ENCODE assay signal across 8 mouse cellular contexts in genomic region chr6:146978691-146979114, GRCm38 (mm10). TPM values are rescaled to one million over a fixed set of nuclear protein-coding genes. Genes with fewer than 3 reads are reported as not detected.
DNase-seq lines count a peak whose midpoint lies in the region; ATAC-seq and TF ChIP-seq lines count a peak whose summit lies in the region.
"Had no signal": no experiment of that assay in that cellular context is flagged by ENCODE, and none has a peak within 500 bp of the region (broad histone marks: within the 10 kb centered on the region; RNA-seq: fewer than 3 reads in every experiment).

No protein-coding gene starts in this region.

- H3K4me2 ChIP-seq in liver, embryonic 14.5 days (ENCODE audit: low read depth): no peak overlapping the region
- H3K4me2 ChIP-seq in liver, embryonic 12.5 days: no peak overlapping the region
- H3K4me2 ChIP-seq in intestine, postnatal 0 days (replicated peaks; ENCODE audit: low read depth): no peak overlapping the region
- no peak overlapping the region for H3K4me2 ChIP-seq in midbrain, embryonic 11.5 days

- H3K27ac ChIP-seq in liver, embryonic 14.5 days: no peak overlapping the region
- H3K27ac ChIP-seq in liver, embryonic 12.5 days: no peak overlapping the region
- H3K27ac ChIP-seq in cortical plate, adult 2 months (ENCODE audit: insufficient read depth, low read length): no peak overlapping the region
- H3K27ac ChIP-seq in intestine, postnatal 0 days (ENCODE audit: low read depth, low read length): no peak overlapping the region; the same call in 1 of the 2 replicates
- H3K27ac ChIP-seq in midbrain, embryonic 11.5 days (ENCODE audit: low read depth, low read length): no peak overlapping the region

- H3K4me3 ChIP-seq in liver, embryonic 14.5 days (ENCODE audit: insufficient read depth in 1 of 2, low read depth in 2 of 2, low read length in 2 of 2): no peak overlapping the region
- H3K4me3 ChIP-seq in liver, embryonic 12.5 days: no peak overlapping the region
- H3K4me3 ChIP-seq in cortical plate, adult 2 months (ENCODE audit: insufficient read depth, low read length): no peak overlapping the region
- H3K4me3 ChIP-seq in intestine, postnatal 0 days (ENCODE audit: low read depth, low read length): no peak overlapping the region
- H3K4me3 ChIP-seq in midbrain, embryonic 11.5 days (ENCODE audit: low read depth, low read length): no peak overlapping the region

- no peak for DNase-seq in liver, embryonic 14.5 days (ENCODE audit: low read depth in 3 of 3, low spot score in 3 of 3)
- DNase-seq in lung, postnatal 4 days: peak; percentile 37 to 44
- DNase-seq in gastrocnemius, adult 8-10 months (ENCODE audit: low spot score in 2 of 2): no peak
- no peak for DNase-seq in midbrain, embryonic 11.5 days (ENCODE audit: low spot score, missing footprints)

- no peaks in the 10 kb centered on the region for H3K36me3 ChIP-seq in liver, embryonic 14.5 days (replicated peaks; ENCODE audit: control insufficient read depth, insufficient read depth, low read depth)
- H3K36me3 ChIP-seq in liver, embryonic 12.5 days: no peaks in the 10 kb centered on the region
- peaks cover 37% of the 10 kb centered on the region; the same call in 1 of the 2 replicates for H3K36me3 ChIP-seq in intestine, postnatal 0 days (ENCODE audit: control insufficient read depth, insufficient read depth)
- H3K36me3 ChIP-seq in midbrain, embryonic 11.5 days (ENCODE audit: control insufficient read depth, insufficient read depth, low read length): no peaks in the 10 kb centered on the region; the same call in 1 of the 2 replicates

- TF ChIP-seq CTCF in liver, embryonic 14.5 days (IDR thresholded peaks at IDR 0.05; ENCODE audit: low read depth): peak; percentile 38; the same call in 1 of the 2 replicates
- peak; percentile 69 for TF ChIP-seq CTCF in cortical plate, adult 2 months (IDR thresholded peaks at IDR 0.05; ENCODE audit: extremely low read depth, insufficient read depth, low read length)
- peak; percentile 71 for TF ChIP-seq CTCF in intestine, postnatal 0 days (IDR thresholded peaks at IDR 0.05; ENCODE audit: low read depth)

- WGBS in liver, embryonic 14.5 days (ENCODE audit: insufficient replicate concordance): 39% methylated on average over 5 of the region's 5 CpGs
- WGBS in liver, embryonic 12.5 days (ENCODE audit: insufficient replicate concordance): 49% methylated on average over 5 of the region's 5 CpGs
- WGBS in intestine, postnatal 0 days: 17% methylated on average over 5 of the region's 5 CpGs
- WGBS in midbrain, embryonic 11.5 days: 73% methylated on average over 5 of the region's 5 CpGs

- no peak for TF ChIP-seq EP300 in liver, embryonic 14.5 days (IDR thresholded peaks at IDR 0.05; ENCODE audit: low read depth)

- no peaks in the 10 kb centered on the region for H3K9me3 ChIP-seq in liver, embryonic 14.5 days (ENCODE audit: control insufficient read depth, low read length)
- H3K9me3 ChIP-seq in liver, embryonic 12.5 days (replicated peaks): no peaks in the 10 kb centered on the region
- H3K9me3 ChIP-seq in intestine, postnatal 0 days (ENCODE audit: control insufficient read depth): no peaks in the 10 kb centered on the region
- H3K9me3 ChIP-seq in midbrain, embryonic 11.5 days (ENCODE audit: control insufficient read depth, low read length): no peaks in the 10 kb centered on the region

- no peak for ATAC-seq in liver, embryonic 14.5 days (ENCODE audit: insufficient read depth)
- ATAC-seq in liver, embryonic 12.5 days: no peak
- peak; percentile 69; the same call in 1 of the 2 replicates for ATAC-seq in intestine, postnatal 0 days
- no peak for ATAC-seq in midbrain, embryonic 11.5 days (ENCODE audit: low FRiP score)

- H3K9ac ChIP-seq in liver, embryonic 14.5 days (replicated peaks): no peak overlapping the region
- H3K9ac ChIP-seq in liver, embryonic 12.5 days: no peak overlapping the region
- H3K9ac ChIP-seq in intestine, postnatal 0 days (ENCODE audit: low read depth, low read length): no peak overlapping the region
- H3K9ac ChIP-seq in midbrain, embryonic 11.5 days (ENCODE audit: low read length): no peak overlapping the region

- no peaks in the 10 kb centered on the region for H3K27me3 ChIP-seq in liver, embryonic 14.5 days (ENCODE audit: control insufficient read depth, insufficient read depth, low read length)
- H3K27me3 ChIP-seq in liver, embryonic 12.5 days (replicated peaks): no peaks in the 10 kb centered on the region
- H3K27me3 ChIP-seq in intestine, postnatal 0 days (replicated peaks; ENCODE audit: control insufficient read depth, insufficient read depth, low read length): no peaks in the 10 kb centered on the region
- no peaks in the 10 kb centered on the region for H3K27me3 ChIP-seq in midbrain, embryonic 11.5 days (ENCODE audit: control insufficient read depth, insufficient read depth, low read length)

- TF ChIP-seq POLR2A in cortical plate, adult 2 months (IDR thresholded peaks at IDR 0.05; ENCODE audit: extremely low read depth, insufficient read depth, low read length): no peak

- 0 out of 4 replicates have a peak, but pooled peaks cover 0 to under 1% of the 10 kb centered on the region in 2 experiments for H3K4me1 ChIP-seq in liver, embryonic 14.5 days (replicated peaks; ENCODE audit: control insufficient read depth in 2 of 2, insufficient read depth in 2 of 2, low read length in 1 of 2)
- H3K4me1 ChIP-seq in liver, embryonic 12.5 days: no peaks in the 10 kb centered on the region
- peaks cover 2% of the 10 kb centered on the region; the same call in 1 of the 2 replicates for H3K4me1 ChIP-seq in cortical plate, adult 2 months (ENCODE audit: control insufficient read depth, insufficient read depth, low read length)
- no peaks in the 10 kb centered on the region; the same call in 1 of the 2 replicates for H3K4me1 ChIP-seq in intestine, postnatal 0 days (replicated peaks; ENCODE audit: control insufficient read depth, insufficient read depth, low read length)
- H3K4me1 ChIP-seq in midbrain, embryonic 11.5 days (ENCODE audit: control insufficient read depth, insufficient read depth, low read length): no peaks in the 10 kb centered on the region

RNA-seq across cellular contexts. Expression of gene 1700034J05Rik, which starts 24.5 kb away (rescaled TPM):
- not detected in 2 replicates for polyA plus RNA-seq in liver, embryonic 14.5 days (2012; rRNA removed)
- polyA plus RNA-seq in liver, embryonic 14.5 days (2014; fragmentation: Nextera tagmentation; extraction: Ambion mirVana): not detected in 2 replicates
- polyA plus RNA-seq in liver, embryonic 12.5 days (2016; fragmentation: Nextera tagmentation; extraction: Ambion mirVana): 0.06 and 0.11 TPM in 2 replicates
- polyA plus RNA-seq in cortical plate, adult 2 months (2012; rRNA removed): not detected in 2 replicates
- 0.24 TPM in 1 of 2 replicates, not detected in the other for polyA plus RNA-seq in intestine, postnatal 0 days (2015; fragmentation: Nextera tagmentation; extraction: Ambion mirVana)
- not detected for total RNA-seq in gastrocnemius, adult 8-10 months (2022)
- polyA plus RNA-seq in midbrain, embryonic 11.5 days (2014; fragmentation: Nextera tagmentation; extraction: Ambion mirVana): 0.11 and 0.18 TPM in 2 replicates
- total RNA-seq: hematopoietic stem cell, adult 5-6 weeks had no signal

RNA-seq across cellular contexts. Expression of gene Rep15, which starts 53.7 kb away (rescaled TPM):
- 0.04 and 0.11 TPM in 2 replicates for polyA plus RNA-seq in liver, embryonic 14.5 days (2012; rRNA removed)
- 0.15 and 0.32 TPM in 2 replicates for polyA plus RNA-seq in liver, embryonic 14.5 days (2014; fragmentation: Nextera tagmentation; extraction: Ambion mirVana)
- polyA plus RNA-seq in liver, embryonic 12.5 days (2016; fragmentation: Nextera tagmentation; extraction: Ambion mirVana): 0.87 and 0.91 TPM in 2 replicates
- 1.2 and 1.5 TPM in 2 replicates for polyA plus RNA-seq in cortical plate, adult 2 months (2012; rRNA removed)
- polyA plus RNA-seq in intestine, postnatal 0 days (2015; fragmentation: Nextera tagmentation; extraction: Ambion mirVana): 10.4 and 11.7 TPM in 2 replicates
- total RNA-seq in gastrocnemius, adult 8-10 months (2022): under 1 TPM; 0.34 to 0.68 (median 0.51) TPM
- polyA plus RNA-seq in midbrain, embryonic 11.5 days (2014; fragmentation: Nextera tagmentation; extraction: Ambion mirVana): 0.55 and 0.88 TPM in 2 replicates
- total RNA-seq: hematopoietic stem cell, adult 5-6 weeks had no signal

Comparison
In these comparisons a context has a peak if more than half of its experiments do, and no peak if none do; other contexts are left out.
1. DNase-seq: peak in lung, postnatal 4 days (2 of 2); none in liver, embryonic 14.5 days (0 of 3), gastrocnemius, adult 8-10 months (0 of 2) and midbrain, embryonic 11.5 days (single experiment).
2. Peak in every context shown above with its lines, with median percentiles within 50 percentile points of each other: CTCF ChIP-seq.